Mouse (Mus musculus) heart, adult 18-20 months (tissue): Measurements from ENCODE around the gene Rdh8. TPM values are rescaled to one million over a fixed set of nuclear protein-coding genes. Genes with fewer than 3 reads are reported as not detected.
A peak's percentile ranks its signal among the peaks of the same experiment; 100 is the strongest.

Experiments used
- DNase-seq, 2 experiments: peaks; one replicate each; pipeline ENCODE4 v3.0.0; 2021 to 2022; ENCODE audit warnings: mixed read lengths in 1 of 2
- total RNA-seq, 2 experiments: library from RNA; stranded (reverse); gene quantifications; 2 replicates each; pipeline ENCODE4 v1.2.3; 2021

The Rdh8 gene
- total RNA-seq, 2 experiments from 2014 or later: not detected

DNA sequence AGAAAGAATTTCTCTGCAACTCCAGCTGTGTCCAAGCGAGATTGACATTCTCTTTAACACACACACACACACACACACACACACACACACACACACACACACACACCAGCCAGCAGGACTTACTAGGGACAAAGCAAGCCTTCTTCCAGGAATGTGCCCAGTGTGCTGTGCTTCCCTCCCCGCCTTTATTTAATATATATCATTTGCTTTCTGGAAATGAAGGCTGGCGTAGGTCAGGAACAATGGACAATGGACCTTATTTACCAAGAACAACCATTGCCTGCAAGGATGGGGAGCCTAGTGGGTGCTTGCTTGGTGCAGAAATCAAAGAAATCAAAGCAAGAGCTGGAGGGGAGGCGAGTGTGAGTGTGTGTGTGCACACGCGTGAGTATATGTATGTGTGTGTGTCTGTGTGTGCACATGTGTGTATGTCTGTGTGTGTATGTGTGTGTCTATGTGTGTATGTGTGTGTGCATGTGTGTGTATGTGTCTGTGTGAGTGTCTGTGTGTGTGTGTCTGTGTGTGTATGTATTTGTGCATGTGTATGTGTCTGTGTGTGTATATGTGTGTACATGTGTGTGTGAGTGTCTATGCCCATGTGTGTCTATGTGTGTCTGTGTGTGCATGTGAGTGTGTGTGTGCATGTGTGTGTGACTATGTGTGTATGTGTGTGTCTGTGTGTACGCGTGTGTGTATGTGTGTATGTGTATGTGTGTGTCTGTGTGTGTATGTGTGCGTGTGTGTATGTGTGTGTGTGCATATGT lies 19.1 kb downstream of the Rdh8 start:
- DNase-seq: no peak

GRCm38 (mm10) chr9:20838931-20839330 lies 20.6 kb downstream of the Rdh8 start:
- DNase-seq: no peak

GRCm38 (mm10) chr9:20842211-20842610 lies 23.9 kb downstream of the Rdh8 start:
- DNase-seq: no peak

DNA sequence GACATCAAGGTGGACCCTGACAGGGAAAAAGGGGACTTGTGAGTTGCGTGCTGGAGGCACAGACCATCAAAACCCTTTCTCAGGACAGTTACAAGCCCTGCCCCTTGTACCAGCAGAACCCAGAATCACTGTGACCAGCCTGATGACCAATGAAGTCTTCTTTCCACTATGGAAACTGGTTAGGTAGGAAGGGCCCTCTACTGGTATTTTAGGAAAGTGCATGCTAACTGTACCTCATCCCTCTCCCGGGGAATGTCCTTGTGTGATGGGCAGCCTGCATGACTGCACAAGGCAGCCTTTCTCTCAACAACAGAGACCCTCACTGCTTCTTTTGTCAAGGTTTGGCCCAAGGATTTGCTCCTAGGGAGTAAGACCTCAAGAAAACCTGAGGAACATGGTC lies 24.4 kb downstream of the Rdh8 start:
- peak in 1 of 2 experiments; percentile 41 for DNase-seq

DNA sequence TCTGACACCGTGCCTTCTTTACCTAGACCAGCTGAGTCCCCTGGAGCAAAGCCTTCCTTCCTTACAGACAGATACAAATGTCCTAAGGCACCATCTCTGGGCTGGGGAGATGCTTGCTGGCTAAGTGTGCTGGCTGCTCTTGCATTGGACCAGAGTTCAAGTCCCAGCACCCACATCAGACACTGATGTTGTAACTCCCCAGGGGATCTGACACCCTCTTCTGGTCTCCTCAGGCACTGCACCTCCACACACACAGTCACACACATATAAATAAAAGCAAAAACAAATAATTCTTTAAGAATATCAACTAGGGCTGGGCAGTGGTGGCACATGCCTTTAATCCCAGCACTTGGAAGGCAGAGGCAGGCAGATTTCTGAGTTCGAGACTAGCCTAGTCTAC lies 31.9 kb downstream of the Rdh8 start:
- no peak for DNase-seq

DNA sequence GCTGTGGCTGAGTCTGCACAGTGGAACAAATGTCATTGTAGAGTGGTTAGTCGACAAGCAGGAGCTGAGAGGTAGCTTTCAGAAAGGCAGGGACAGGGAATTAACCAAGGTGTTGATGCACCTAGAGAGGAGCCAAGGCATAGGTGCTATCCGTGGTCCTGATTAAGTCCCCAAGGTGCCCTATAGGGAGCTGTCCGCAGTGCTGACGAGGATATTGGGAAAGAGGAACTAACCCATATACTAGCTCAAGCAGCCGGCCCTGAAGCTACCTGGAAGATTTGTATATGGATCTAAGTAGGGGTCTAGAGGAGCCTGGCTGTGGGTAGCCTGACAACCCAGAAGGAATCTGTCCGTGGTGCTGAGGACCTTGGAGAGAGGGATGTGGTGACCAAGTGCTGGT lies 38.8 kb downstream of the Rdh8 start:
- peak in 1 of 2 experiments; percentile 67 for DNase-seq

- DNase-seq: no peak
These were observed 41.6 kb downstream of the Rdh8 start for GRCm38 (mm10) chr9:20859926-20860325.

GRCm38 (mm10) chr9:20861821-20862220 lies 43.5 kb downstream of the Rdh8 start:
- peak in 1 of 2 experiments; percentile 44 for DNase-seq

DNA sequence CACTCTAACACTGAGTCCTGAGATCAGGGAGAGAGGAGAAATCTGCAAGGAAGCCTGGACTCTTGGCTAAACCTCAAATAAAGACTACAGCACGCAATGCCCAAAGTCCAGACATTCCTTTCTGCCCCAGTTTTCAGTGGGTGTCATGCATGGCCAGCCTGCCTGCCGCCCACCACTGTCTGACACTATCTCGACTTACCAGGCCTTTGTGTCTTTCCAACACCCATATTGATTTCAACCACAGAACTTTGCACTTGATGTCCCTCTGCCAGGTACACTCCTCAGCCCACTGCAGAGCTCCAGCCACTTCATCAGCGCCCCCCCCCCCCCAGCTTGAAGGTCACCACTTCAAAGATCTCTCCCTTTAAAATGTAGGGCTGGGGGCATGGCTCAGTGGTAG lies 43.9 kb downstream of the Rdh8 start:
- no peak for DNase-seq

- no peak for DNase-seq
These were observed 48.6 kb downstream of the Rdh8 start for GRCm38 (mm10) chr9:20866879-20867278.

- DNase-seq: peak; percentile 68 to 72
These were observed 50.2 kb downstream of the Rdh8 start, which contains the start of gene A230050P20Rik for GRCm38 (mm10) chr9:20868448-20869001. TSS of gene A230050P20Rik (plus strand) at chr9:20868642.

DNA sequence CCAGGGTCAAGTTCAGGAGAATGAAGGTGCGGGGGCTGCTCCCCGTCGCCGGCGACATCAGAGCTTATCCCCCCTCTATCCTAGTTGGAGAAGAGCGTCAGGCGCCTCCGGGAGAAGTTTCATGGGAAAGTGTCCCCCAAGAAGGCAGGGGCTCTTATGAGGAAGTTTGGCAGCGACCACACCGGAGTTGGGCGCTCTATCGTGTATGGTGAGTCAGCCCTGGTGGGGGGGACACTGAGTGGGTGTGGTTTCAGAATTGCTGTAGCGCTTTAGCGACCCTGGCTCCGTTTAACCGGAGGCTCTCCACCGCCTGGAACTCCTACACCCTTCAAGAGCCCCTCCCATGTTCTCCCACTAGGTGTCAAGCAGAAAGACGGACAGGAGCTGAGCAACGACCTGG lies 50.9 kb downstream of the Rdh8 start:
- no peak for DNase-seq

DNA sequence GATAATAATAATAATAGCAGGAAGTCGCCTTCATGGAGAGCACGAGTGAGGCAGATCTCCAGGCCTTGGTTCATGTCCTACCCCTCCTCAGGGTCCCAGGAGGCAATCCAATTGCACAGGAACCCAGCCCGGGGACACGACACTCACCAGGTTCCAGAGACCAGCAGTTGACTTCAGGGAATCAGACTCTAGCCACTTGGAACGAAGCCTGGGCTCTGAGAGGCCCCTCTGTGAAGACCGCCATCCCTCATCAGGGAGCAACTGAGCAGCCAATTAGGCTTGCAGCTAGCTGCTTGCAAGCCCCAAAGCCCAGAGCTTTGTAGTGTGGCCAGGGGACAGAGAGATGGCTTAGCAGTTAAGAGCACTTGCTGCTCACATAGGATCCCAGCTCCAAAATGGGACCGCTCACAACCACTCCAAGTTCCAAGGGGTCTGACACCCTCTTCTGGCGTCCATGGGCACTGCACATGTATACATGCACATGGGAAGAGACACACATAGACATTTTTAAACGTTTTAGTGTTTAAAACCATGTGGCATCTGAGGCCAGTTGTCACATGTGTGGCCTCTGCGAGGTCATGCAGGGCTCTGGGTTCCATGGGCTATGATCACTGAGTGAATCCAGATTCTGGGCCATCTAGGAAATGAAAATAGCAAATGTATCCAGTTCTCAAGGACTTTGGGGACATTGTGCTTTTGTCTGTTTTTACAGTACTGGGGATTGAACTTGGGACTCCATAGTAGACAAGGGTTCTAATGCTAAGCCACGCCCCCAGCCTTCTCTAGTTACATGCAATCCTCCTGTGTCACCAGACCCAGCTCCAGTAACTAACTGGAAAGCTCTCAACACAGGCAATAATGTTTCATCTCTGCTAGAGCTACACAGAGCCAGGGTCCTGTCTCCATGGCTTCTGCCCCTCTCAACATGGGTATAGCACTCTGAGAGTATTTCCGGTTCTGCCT lies 52.2 kb downstream of the Rdh8 start:
- DNase-seq: no peak

DNA sequence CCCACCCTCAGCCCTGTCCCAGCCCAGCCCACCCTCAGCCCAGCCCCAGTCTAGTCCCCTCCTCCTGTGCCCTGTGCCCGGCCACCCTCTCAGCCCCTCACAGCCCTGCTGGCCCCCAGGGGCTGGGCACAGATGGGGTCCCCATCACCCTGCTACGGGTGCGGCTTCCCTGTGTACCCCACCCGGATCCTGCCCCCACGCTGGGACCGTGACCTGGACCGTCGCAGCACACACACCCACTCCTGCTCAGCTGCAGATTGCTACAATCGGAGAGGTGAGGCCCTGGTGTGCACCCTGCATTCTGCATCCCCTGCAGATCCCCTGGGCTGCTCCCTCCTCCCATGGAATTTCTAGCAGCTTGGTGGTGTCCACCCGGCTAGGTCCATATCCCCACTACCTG lies 54.7 kb downstream of the Rdh8 start:
- no peak for DNase-seq

DNA sequence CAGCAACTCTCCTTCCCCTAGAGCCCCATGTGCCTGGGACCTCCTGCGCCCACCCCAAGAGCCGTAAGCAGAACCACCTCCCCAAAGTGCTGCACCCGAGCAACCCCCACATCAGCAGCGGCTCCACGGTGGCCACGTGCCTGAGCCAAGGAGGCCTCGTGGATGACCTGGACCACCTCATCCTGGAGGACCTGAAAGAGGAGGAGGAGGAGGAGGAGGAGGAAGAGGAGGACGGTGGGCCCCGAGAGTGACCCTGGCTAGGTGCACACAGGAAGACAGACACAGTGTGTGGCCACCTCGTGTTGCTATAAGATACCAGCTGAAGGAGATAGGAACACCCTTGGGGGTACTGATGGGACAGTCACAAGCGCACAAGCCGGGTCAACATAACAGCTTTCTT lies 55.2 kb downstream of the Rdh8 start:
- DNase-seq: no peak

GRCm38 (mm10) chr9:20875021-20875790 lies 56.9 kb downstream of the Rdh8 start:
- DNase-seq: no peak

Other genes starting within 250 kb of the Rdh8 start
- 1 to 10 TPM; 5.3 to 5.8 TPM for gene Zfp846, start 237.2 kb upstream of the Rdh8 start, total RNA-seq
- 100 to 1,000 TPM; 236 to 246 TPM for gene Ubl5, start 175.6 kb upstream of the Rdh8 start, total RNA-seq
- 10 to 100 TPM in 1 of 2 experiments, 1 to 10 TPM in 1; 7.6 to 11.3 TPM for gene Fbxl12, start 173.7 kb upstream of the Rdh8 start, total RNA-seq
- 10 to 100 TPM; 18.5 to 18.9 TPM for gene Pin1, start 166.4 kb upstream of the Rdh8 start, total RNA-seq
- gene Olfm2, start 72.2 kb upstream of the Rdh8 start, total RNA-seq: under 1 TPM in 1 of 2 experiments, not detected in 1; 0.31 TPM
- 10 to 100 TPM; 14.4 to 16.1 TPM for gene Col5a3, start 3.4 kb upstream of the Rdh8 start, total RNA-seq
- gene A230050P20Rik, start 50.1 kb downstream of the Rdh8 start, total RNA-seq: 1 to 10 TPM; 3.9 to 4.0 TPM
- 1 to 10 TPM; 4.3 to 4.4 TPM for gene Angptl6, start 61.2 kb downstream of the Rdh8 start, total RNA-seq
- 1 to 10 TPM; 5.5 to 7.4 TPM for gene Ppan, start 69.7 kb downstream of the Rdh8 start, total RNA-seq
- gene Eif3g, start 80.1 kb downstream of the Rdh8 start, total RNA-seq: 100 to 1,000 TPM; 114 to 116 TPM
- gene Dnmt1, start 141.4 kb downstream of the Rdh8 start, total RNA-seq: 10 to 100 TPM; 10.3 to 12.6 TPM
- 1 to 10 TPM; 1.4 to 2.0 TPM for gene S1pr2, start 158.3 kb downstream of the Rdh8 start, total RNA-seq
- gene Mrpl4, start 184.2 kb downstream of the Rdh8 start, total RNA-seq: 100 to 1,000 TPM; 130 to 138 TPM
- gene Icam1, start 197.5 kb downstream of the Rdh8 start, total RNA-seq: 1 to 10 TPM; 8.7 to 9.1 TPM
- gene Icam4, start 210.9 kb downstream of the Rdh8 start, total RNA-seq: 1 to 10 TPM; 1.2 to 1.3 TPM
- gene Icam5, start 213.6 kb downstream of the Rdh8 start, total RNA-seq: not detected
- not detected for gene Zglp1, start 248.6 kb downstream of the Rdh8 start, total RNA-seq